Mouse (Mus musculus) myocyte (in vitro differentiated cells): ENCODE data around the gene Dock6. TPM values are rescaled to one million over a fixed set of nuclear protein-coding genes. Genes with fewer than 3 reads are reported as not detected.

Source experiments
- H3K27me3 ChIP-seq: one replicate; pipeline ENCODE4 v1.6.1; 2011; ENCODE audit not compliant: control insufficient read depth, insufficient read depth, insufficient read length
- H3K36me3 ChIP-seq: one replicate; pipeline ENCODE4 v1.6.1; 2011; ENCODE audit not compliant: control insufficient read depth, insufficient read depth
- H3K4me2 ChIP-seq: one replicate; pipeline ENCODE4 v1.6.1; 2011; ENCODE audit warnings: low read depth, control low read depth
- H3K4me3 ChIP-seq: one replicate; pipeline ENCODE4 v1.5.1; 2011; ENCODE audit warnings: mild to moderate bottlenecking, control low read depth, moderate library complexity
- H3K79me2 ChIP-seq: one replicate; pipeline ENCODE4 v1.6.1; 2011; ENCODE audit not compliant: control insufficient read depth, insufficient read depth
- H3ac ChIP-seq: one replicate; pipeline ENCODE4 v1.6.1; 2011; ENCODE audit not compliant: control insufficient read depth, insufficient read length
- CEBPB ChIP-seq: IDR thresholded peaks from 2 replicates; pipeline ENCODE4 v1.6.1; 2011; ENCODE audit warnings: mild to moderate bottlenecking, moderate library complexity; ENCODE audit not compliant: poor library complexity, insufficient read depth, severe bottlenecking
- E2F4 ChIP-seq: IDR thresholded peaks from one replicate; pipeline ENCODE4 v1.6.1; 2011; ENCODE audit warnings: mild to moderate bottlenecking, control low read depth, moderate library complexity; ENCODE audit not compliant: insufficient read depth
- MAX ChIP-seq: IDR thresholded peaks from one replicate; pipeline ENCODE4 v1.6.1; 2011; ENCODE audit warnings: low read depth, mild to moderate bottlenecking, control low read depth
- MYOD1 ChIP-seq, 3 experiments: IDR thresholded peaks; one replicate each; pipeline ENCODE4 v1.6.1; 2011; ENCODE audit warnings: control low read depth in 2 of 3, low read depth in 2 of 3, mild to moderate bottlenecking in 2 of 3, moderate library complexity in 1 of 3; ENCODE audit not compliant: insufficient read length in 2 of 3, control insufficient read depth in 1 of 3
- MYOG ChIP-seq, 3 experiments: IDR thresholded peaks; one replicate each; pipeline ENCODE4 v1.6.1; 2011; ENCODE audit warnings: control low read depth in 2 of 3, low read depth in 2 of 3, mild to moderate bottlenecking in 2 of 3; ENCODE audit not compliant: insufficient read length in 2 of 3, control insufficient read depth in 1 of 3, insufficient read depth in 1 of 3
- POLR2A ChIP-seq: IDR thresholded peaks from one replicate; pipeline ENCODE4 v1.6.1; 2011; ENCODE audit warnings: low read depth, mild to moderate bottlenecking, control low read depth, moderate library complexity; ENCODE audit not compliant: insufficient read length
- POLR2AphosphoS2 ChIP-seq: IDR thresholded peaks from one replicate; pipeline ENCODE4 v1.6.1; 2011; ENCODE audit warnings: low read depth, control low read depth; ENCODE audit not compliant: insufficient read length
- REST ChIP-seq: IDR thresholded peaks from one replicate; pipeline ENCODE4 v1.6.1; 2011; ENCODE audit warnings: mild to moderate bottlenecking, control low read depth, moderate library complexity; ENCODE audit not compliant: insufficient read depth, insufficient read length
- SRF ChIP-seq: IDR thresholded peaks from one replicate; pipeline ENCODE4 v1.6.1; 2011; ENCODE audit warnings: low read depth; ENCODE audit not compliant: control insufficient read depth, insufficient read length
- TCF12 ChIP-seq: IDR thresholded peaks from one replicate; pipeline ENCODE4 v1.6.1; 2011; ENCODE audit warnings: mild to moderate bottlenecking, control low read depth; ENCODE audit not compliant: poor library complexity, insufficient read depth, severe bottlenecking
- TCF3 ChIP-seq: IDR thresholded peaks from one replicate; pipeline ENCODE4 v1.6.1; 2011; ENCODE audit warnings: low read depth, control low read depth; ENCODE audit not compliant: insufficient read length
- USF1 ChIP-seq: IDR thresholded peaks from one replicate; pipeline ENCODE4 v1.6.1; 2011; ENCODE audit warnings: low read depth, mild to moderate bottlenecking, control low read depth, moderate library complexity
- polyA plus RNA-seq: library from polyadenylated mRNA; unstranded; fragments of >200 nt; fragmentation: generic; extraction: Trizol; gene quantifications from one replicate; pipeline ENCODE4 v1.2.1, GENCODE M21; 2012; ENCODE audit warnings: missing spikeins

Gene Dock6
- 20.3 TPM for polyA plus RNA-seq

DNA sequence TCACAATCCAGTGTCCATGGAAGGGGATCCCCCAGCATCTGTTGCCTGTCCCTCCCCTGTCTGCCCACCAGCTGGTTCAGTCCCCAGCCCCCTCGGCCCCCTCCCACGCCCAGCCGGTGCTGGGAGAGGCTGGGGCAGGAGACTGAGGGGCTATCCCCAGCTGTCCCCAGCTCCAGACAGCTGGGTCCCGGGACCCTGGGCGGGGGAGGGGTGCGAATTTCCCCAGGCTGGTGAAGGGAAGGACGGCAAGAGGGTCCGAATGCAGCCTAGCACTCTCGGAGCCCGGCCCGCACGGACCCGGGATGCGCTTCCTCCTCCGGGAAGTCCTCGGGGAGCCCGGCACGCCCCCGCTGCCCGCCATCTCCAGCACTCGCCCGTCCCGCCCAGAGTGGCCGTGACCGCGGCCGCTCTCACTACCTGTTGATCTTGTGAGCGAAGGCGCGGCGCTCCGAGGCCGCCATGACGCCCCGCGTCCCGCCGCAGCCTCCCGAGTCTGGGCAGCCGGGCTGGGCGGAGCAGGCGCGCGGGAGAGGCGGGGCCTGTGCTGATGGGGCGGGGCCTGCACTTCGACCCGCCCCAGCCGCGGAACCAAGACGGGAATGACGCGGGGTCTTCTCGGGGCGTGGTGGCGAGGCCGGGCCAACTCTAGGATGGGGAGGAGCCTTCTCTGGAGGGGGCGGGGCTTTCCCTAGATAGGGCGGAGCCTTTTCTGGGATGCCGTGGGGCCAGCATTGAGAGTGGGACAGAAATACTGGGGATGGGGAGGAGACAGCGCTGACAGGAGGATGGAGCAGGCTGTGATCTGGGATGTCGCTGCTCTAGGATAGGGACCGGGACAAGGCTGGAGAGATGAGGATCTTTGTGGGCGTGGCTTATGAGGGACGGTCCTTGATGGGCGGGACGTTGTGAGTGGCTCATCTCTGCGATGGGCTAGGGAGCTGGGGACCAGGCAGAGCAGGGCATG, at the start of gene Dock6:
Dock6 (minus strand) TSS at position 508 of the 964 bp plus-strand sequence.
- Histone ChIP-seq H3K4me2 (peak within 1 kb of the TSS; percentile 71), H3K79me2 (no peaks in the 10 kb centered on the region), H3K4me3 (peak within 1 kb of the TSS; percentile 32), H3K36me3 (no peaks in the 10 kb centered on the region), H3K27me3 (no peaks in the 10 kb centered on the region), H3ac (peak within 1 kb of the TSS; percentile 3)
- TF ChIP-seq MYOG (IDR thresholded peaks at IDR 0.05; ENCODE audit: control insufficient read depth in 1 of 3, insufficient read depth in 1 of 3, insufficient read length in 2 of 3, low read depth in 2 of 3): peak in 1 of 3 experiments; percentile 42
- peak; percentile 74 for TF ChIP-seq POLR2AphosphoS2
- peak in 1 of 3 experiments; percentile 53 for TF ChIP-seq MYOD1 (IDR thresholded peaks at IDR 0.05; ENCODE audit: control insufficient read depth in 1 of 3, insufficient read length in 2 of 3, low read depth in 2 of 3)
- no peak for TF ChIP-seq REST
- TF ChIP-seq POLR2A: peak; percentile 91
- TF ChIP-seq CEBPB: no peak
- no peak for TF ChIP-seq MAX
- no peak for TF ChIP-seq TCF12
- TF ChIP-seq E2F4: no peak
- no peak for TF ChIP-seq USF1

DNA sequence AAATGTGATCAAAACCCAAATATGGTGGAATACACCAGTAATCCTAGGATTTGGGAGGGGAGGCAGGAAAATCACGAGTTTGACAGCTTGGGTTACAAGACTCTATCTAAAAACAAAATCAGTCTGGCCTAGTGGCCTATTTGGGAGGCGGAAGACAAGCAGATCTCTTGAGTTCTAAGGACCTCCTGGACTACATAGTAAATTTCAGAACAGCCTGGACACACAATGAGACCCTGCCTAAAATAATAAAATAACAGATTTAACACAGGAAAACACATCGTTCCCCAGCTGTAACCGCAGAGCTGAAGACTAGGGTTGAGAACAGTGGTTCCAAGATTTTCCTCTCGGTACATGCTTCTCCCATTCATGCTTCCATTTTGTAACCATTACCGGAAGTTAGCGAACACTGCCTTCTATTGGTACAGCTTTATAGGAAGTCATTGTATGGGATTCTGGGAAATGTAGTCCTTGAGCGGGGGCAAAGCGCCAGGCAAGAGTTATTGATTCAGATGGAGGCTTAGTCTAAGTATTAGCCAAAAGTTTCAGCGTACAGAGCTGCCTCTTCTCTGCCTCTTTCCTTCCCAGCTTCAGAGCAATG, 48.9 kb upstream of the Dock6 start:
- no peak for TF ChIP-seq MAX
- TF ChIP-seq POLR2A: peak; percentile 23
- Histone ChIP-seq H3K36me3 (no peaks in the 10 kb centered on the region), H3K27me3 (peaks cover 7% of the 10 kb centered on the region), H3K79me2 (no peaks in the 10 kb centered on the region), H3ac (no peak overlapping the region), H3K4me2 (peak overlapping the region; percentile 67), H3K4me3 (peak overlapping the region; percentile 21)

DNA sequence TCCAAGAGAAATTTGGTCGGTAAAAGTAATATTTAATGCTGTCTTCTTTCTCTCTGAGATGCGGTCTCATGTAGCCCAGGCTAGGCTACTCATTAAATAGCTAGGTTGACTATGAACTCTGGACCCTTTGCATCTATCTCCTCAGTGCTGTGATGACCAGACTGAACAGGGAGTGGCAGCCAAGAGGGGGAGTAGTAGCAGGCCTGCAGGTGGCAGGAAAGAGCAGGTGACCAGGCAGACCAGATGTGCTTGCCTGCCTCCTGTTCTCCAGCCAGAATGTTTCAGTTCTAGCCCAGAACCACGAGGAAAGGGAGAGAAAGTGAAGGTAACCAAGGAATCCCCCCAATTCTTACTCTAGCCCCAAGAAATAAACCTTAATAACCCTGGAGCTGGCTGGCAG, 36.8 kb upstream of the Dock6 start:
- Histone ChIP-seq H3K4me3 (no peak overlapping the region), H3K36me3 (no peaks in the 10 kb centered on the region), H3ac (no peak overlapping the region), H3K27me3 (peaks cover 33% of the 10 kb centered on the region), H3K79me2 (no peaks in the 10 kb centered on the region), H3K4me2 (no peak overlapping the region)
- TF ChIP-seq CEBPB (no peak), TCF12 (no peak), POLR2A (no peak), E2F4 (no peak), USF1 (no peak), MYOD1 (IDR thresholded peaks at IDR 0.05; ENCODE audit: control insufficient read depth in 1 of 3, insufficient read length in 2 of 3, low read depth in 2 of 3) (no peak), TCF3 (no peak), MAX (no peak), MYOG (IDR thresholded peaks at IDR 0.05; ENCODE audit: control insufficient read depth in 1 of 3, insufficient read depth in 1 of 3, insufficient read length in 2 of 3, low read depth in 2 of 3) (no peak)

DNA sequence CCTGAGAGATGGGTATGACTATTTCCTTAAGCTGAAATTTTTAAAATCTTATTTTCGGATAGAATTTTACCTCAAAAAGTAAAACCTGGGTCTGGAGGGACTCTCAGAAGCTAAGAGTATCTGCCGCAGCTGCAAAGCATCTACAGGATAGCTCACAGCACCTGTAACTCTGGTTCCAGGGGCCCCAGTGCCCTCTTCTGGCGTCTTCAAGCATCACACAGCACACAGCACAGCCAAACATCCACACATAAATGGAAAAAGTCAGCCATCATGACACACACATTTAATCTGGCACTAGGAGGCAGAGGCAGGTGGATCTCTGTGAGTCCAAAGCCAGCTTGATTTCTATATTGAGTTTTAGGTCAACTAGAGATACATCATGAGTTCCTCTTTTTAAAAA, 24.2 kb upstream of the Dock6 start:
- peaks cover 29% of the 10 kb centered on the region for H3K27me3 ChIP-seq
- H3K79me2 ChIP-seq: no peaks in the 10 kb centered on the region
- TF ChIP-seq REST: no peak
- TF ChIP-seq MAX: no peak
- TF ChIP-seq TCF12: no peak
- no peak for TF ChIP-seq CEBPB
- TF ChIP-seq TCF3: no peak
- no peak for TF ChIP-seq SRF
- no peak for TF ChIP-seq E2F4
- TF ChIP-seq USF1: no peak
- TF ChIP-seq MYOG (IDR thresholded peaks at IDR 0.05; ENCODE audit: control insufficient read depth in 1 of 3, insufficient read depth in 1 of 3, insufficient read length in 2 of 3, low read depth in 2 of 3): no peak
- H3K36me3 ChIP-seq: no peaks in the 10 kb centered on the region
- H3K4me2 ChIP-seq: no peak overlapping the region
- H3ac ChIP-seq: no peak overlapping the region
- no peak overlapping the region for H3K4me3 ChIP-seq

DNA sequence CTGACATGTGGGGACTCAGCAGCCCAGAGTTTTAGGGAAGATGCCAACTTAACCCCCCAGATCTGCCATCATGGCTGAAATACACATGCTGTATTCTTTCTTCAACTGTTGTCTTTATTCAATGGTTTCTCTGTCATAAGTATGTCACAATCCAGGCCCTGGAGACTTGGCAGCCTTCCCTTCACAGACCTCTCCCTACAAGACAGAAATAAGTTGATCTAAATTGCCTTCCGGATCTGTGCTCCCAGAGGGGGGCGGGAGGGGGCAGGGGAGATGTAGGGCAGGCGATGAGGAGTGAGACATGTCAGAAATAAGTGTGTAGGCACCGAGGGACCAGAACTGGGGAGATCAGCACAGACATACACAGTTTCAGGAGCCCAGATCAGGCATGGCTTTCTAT, 19.8 kb upstream of the Dock6 start:
- no peak overlapping the region for H3K4me3 ChIP-seq
- H3K4me2 ChIP-seq: no peak overlapping the region
- peaks cover 33% of the 10 kb centered on the region for H3K27me3 ChIP-seq
- H3K36me3 ChIP-seq: no peaks in the 10 kb centered on the region
- no peaks in the 10 kb centered on the region for H3K79me2 ChIP-seq
- TF ChIP-seq MYOG (IDR thresholded peaks at IDR 0.05; ENCODE audit: control insufficient read depth in 1 of 3, insufficient read depth in 1 of 3, insufficient read length in 2 of 3, low read depth in 2 of 3) (no peak), MAX (no peak), CEBPB (no peak), TCF3 (no peak), E2F4 (no peak), POLR2A (no peak), POLR2AphosphoS2 (no peak), USF1 (no peak), TCF12 (no peak), MYOD1 (IDR thresholded peaks at IDR 0.05; ENCODE audit: control insufficient read depth in 1 of 3, insufficient read length in 2 of 3, low read depth in 2 of 3) (no peak), SRF (no peak), REST (no peak)
- H3ac ChIP-seq: no peak overlapping the region
